Mouse (Mus musculus): ENCODE data around the gene Tceal8.
"Not testable (repeated sequence)": the region's sequence is repeated elsewhere in the genome, so short reads cannot be mapped to it uniquely, and the experiment has no call there.

The Tceal8 gene

GRCm38 (mm10) chrX:136144195-136144594 lies 27.9 kb downstream of the Tceal8 start:
- TF ChIP-seq GATA4 (IDR thresholded peaks at IDR 0.05; ENCODE audit: insufficient replicate concordance, low read length) = no peak

DNA sequence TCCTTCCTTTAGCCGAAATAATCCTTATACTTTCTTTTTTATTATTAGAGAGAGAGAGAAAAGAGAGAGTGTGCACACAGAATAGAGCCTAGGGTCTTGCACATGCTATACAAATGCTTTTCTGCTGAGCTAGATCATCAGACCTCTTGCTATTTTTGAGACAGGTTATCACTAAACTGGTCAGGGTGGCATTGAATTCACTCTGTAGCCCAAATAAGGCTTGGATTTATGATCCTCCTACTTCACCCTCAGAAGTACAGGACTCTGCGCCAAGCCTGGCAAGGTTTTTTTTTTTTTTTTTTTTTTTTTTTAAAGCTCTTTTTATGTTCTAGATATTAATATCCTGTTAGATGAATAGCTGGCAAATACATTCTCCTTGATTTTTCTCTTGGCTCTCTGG lies 28.4 kb downstream of the Tceal8 start:
- no peak for TF ChIP-seq GATA4 (IDR thresholded peaks at IDR 0.05; ENCODE audit: insufficient replicate concordance, low read length)

DNA sequence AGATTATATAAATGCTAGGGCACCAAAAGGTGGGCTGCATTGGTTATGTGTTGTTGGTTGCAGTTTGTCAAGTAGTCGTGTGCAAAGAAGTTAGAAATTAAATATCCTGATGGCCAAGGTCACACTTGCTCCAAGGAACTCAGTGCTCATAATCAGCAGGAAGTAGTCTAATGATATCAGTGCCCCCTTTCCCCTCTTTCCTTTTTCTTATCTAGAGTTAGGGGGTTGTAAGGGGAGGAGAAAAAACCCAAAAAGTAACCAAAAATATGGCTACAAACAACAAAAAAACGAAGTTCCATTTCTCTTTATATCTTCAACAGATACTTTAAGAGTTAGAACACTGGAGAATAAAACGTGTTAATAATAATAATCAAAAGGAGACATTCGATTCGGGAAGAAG lies 30.8 kb downstream of the Tceal8 start:
- no peak for TF ChIP-seq GATA4 (IDR thresholded peaks at IDR 0.05; ENCODE audit: insufficient replicate concordance, low read length)

DNA sequence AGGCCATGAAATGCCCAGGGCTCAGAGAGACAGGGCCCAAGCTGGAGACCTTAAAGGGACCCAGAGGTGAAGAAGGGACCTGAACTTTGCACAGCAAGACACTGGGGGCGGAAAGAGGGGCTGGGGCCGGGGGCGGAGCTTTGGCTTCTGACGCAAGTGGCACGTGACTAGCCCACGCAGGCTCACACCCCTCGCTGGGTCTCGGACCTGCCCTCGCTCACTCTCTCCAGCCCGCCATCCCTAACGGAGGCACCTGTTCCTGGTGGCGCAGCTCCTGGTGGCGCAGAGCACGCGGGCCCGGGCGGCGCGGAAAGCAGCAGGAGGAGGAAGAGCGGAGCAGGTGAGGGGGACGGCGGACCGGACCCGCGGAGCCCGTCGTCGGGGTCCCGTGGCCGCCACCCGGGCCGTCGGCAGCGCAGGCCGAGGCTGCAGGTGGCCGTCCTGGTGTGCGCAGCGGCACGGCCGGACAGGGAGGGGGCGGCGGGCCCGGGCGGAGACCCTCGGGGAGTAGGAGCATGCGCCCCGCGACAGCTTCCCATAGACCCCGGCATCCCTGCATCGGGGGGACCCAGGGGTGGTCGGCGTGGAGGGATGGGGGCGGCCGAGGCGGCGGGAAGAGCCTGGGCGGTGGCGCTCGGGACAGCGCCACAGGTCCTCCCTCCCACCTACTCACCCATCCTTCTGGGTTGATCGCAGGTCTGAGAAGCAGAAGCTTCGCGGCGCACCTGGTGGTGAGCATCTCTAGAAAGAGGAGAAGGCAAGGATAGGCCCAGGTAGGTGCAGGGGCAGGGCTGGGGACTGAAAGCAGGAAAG lies 33.1 kb downstream of the Tceal8 start, which contains the start of gene Bex4:
Gene Bex4 (plus strand): TSS at position 170 of the 813 bp plus-strand sequence.
- not testable (repeated sequence) for TF ChIP-seq GATA4 (IDR thresholded peaks at IDR 0.05; ENCODE audit: insufficient replicate concordance, low read length)

DNA sequence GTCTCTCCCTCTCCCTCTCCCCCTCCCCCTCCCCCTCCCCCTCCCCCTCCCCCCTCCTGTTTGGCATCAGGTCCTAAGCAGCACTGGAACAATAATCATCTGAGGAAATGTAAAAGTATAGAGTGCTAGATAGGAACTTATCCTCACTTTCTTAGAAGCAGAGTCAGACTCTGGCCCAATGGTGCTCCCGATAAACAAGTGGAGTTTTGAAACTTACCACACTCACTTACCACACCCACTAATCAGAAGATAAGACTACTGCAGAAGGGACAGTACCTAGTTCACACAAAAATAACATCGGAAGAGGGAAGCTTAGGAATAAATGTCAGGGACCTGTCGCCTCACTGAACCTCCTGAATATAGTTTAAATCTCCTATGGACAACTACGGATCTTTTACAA lies 36.6 kb downstream of the Tceal8 start:
- TF ChIP-seq GATA4 (IDR thresholded peaks at IDR 0.05; ENCODE audit: insufficient replicate concordance, low read length) = no peak

GRCm38 (mm10) chrX:136127744-136128064 lies 44.4 kb downstream of the Tceal8 start:
- no peak for TF ChIP-seq GATA4 (IDR thresholded peaks at IDR 0.05; ENCODE audit: insufficient replicate concordance, low read length)

- no peak for TF ChIP-seq GATA4 (IDR thresholded peaks at IDR 0.05; ENCODE audit: insufficient replicate concordance, low read length)
Observed at GRCm38 (mm10) chrX:136127038-136127743, 45.0 kb downstream of the Tceal8 start.

All from liver, adult (tissue).